Mouse (Mus musculus) hindbrain, embryonic 11.5 days (tissue): ENCODE measurements around the gene Opn4. TPM values are rescaled to one million over a fixed set of nuclear protein-coding genes. Genes with fewer than 3 reads are reported as not detected.
A peak's percentile ranks its signal among the peaks of the same experiment; 100 is the strongest.

Source experiments
- ATAC-seq: fragments of 200-750 bp; cut with Nextera tagmentation; 2 replicates; pipeline ENCODE4 v1.8.0; 2017; ENCODE audit warnings: mild to moderate bottlenecking, moderate TSS enrichment, moderate library complexity; ENCODE audit not compliant: low FRiP score
- DNase-seq: peaks from one replicate; pipeline ENCODE4 v3.0.0-alpha.2; 2015; ENCODE audit warnings: low spot score
- H3K27ac ChIP-seq: fragments of 300-500 bp; sonication (generic); 2 replicates; pipeline ENCODE4 v1.5.1; 2014; ENCODE audit warnings: mild to moderate bottlenecking, low read depth, low read length
- H3K27me3 ChIP-seq: fragments of 300-500 bp; sonication (generic); 2 replicates; pipeline ENCODE4 v1.6.1; 2014; ENCODE audit warnings: mild to moderate bottlenecking, low read length, moderate library complexity, mixed read lengths; ENCODE audit not compliant: control insufficient read depth, insufficient read depth
- H3K36me3 ChIP-seq: fragments of 300-500 bp; sonication (generic); 2 replicates; pipeline ENCODE4 v1.6.1; 2014; ENCODE audit warnings: mild to moderate bottlenecking, low read length, moderate library complexity, mixed read lengths; ENCODE audit not compliant: control insufficient read depth, insufficient read depth
- H3K4me1 ChIP-seq: fragments of 300-500 bp; sonication (generic); replicated peaks from 2 replicates; pipeline ENCODE4 v1.6.1; 2014; ENCODE audit warnings: low read length, mixed read lengths; ENCODE audit not compliant: control insufficient read depth, insufficient read depth
- H3K4me2 ChIP-seq: fragments of 300-500 bp; sonication (generic); replicated peaks from 2 replicates; pipeline ENCODE4 v1.6.1; 2014; ENCODE audit warnings: mild to moderate bottlenecking, low read depth, low read length
- H3K4me3 ChIP-seq: fragments of 300-500 bp; sonication (generic); 2 replicates; pipeline ENCODE4 v1.5.1; 2014; ENCODE audit warnings: low read depth, low read length
- H3K9ac ChIP-seq: fragments of 300-500 bp; sonication (generic); 2 replicates; pipeline ENCODE4 v1.6.1; 2014; ENCODE audit warnings: low read depth, low read length
- H3K9me3 ChIP-seq: fragments of 300-500 bp; sonication (generic); 2 replicates; pipeline ENCODE4 v1.6.1; 2016; ENCODE audit warnings: low read length; ENCODE audit not compliant: control insufficient read depth
- WGBS: fragments of 180-500 bp; shearing (Covaris S2); extraction: QIAGEN DNeasy Blood & Tissue Kit; methylation state at CpG from one replicate; pipeline ENCODE4 v1.1.7; 2014; 5-methylcytosine and 5-hydroxymethylcytosine counted together
- polyA plus RNA-seq: library from polyadenylated mRNA; unstranded; fragments of >200 nt; fragmentation: Nextera tagmentation; extraction: Ambion mirVana; gene quantifications from 2 replicates; pipeline ENCODE4 v1.2.1, GENCODE M21; 2014

Opn4 gene
- polyA plus RNA-seq, 1 experiment from 2014 or later: not detected

DNA sequence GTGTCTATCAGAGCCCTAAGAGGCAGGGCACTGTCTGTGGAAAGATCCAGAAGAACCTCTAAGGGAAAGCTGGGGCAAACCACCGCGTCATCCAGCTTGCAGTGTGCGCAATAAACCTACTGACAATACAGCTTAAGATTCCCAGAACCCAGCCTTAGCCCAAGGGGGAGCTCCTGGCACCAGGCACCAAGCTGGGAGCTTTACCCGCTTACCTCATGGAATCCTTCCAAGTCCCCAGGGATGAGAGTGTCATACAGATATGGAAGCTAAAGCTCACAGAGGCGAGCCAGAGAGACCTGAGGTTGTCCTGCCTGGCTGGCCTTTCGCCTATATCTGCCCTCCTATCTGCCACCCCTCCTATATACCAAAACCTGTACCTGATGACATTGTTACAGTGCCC, 56.3 kb downstream of the Opn4 start:
- H3K36me3 ChIP-seq: no peaks in the 10 kb centered on the region
- H3K4me1 ChIP-seq: peaks cover 2% of the 10 kb centered on the region; the same call in 1 of the 2 replicates
- ATAC-seq (no peak), DNase-seq (no peak)
- H3K4me2 ChIP-seq: no peak overlapping the region
- no peak overlapping the region for H3K27ac ChIP-seq
- no peaks in the 10 kb centered on the region; the same call in 1 of the 2 replicates for H3K27me3 ChIP-seq
- H3K4me3 ChIP-seq: no peak overlapping the region
- 79% methylated on average over 6 of the region's 6 CpGs for WGBS
- no peaks in the 10 kb centered on the region for H3K9me3 ChIP-seq
- no peak overlapping the region for H3K9ac ChIP-seq

DNA sequence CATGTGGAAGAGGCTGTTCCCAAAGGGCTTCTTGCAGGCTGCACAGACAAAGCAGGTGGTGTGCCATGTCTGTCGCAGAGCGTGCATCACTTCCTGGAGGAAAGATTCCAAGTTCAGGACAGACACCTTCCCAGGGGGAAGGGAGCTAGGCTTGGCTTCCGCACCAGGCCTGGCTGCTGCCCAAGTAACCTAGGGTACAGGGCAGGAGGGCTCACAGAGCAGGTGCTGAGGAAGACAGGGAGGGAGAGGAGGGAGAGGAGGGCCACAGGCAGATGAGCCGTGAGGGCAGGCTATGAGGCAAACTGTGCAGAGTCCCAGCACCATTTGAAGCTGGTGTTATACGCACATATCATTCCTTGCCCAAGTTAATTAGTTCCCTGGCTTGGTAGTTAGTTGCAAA, 58.0 kb downstream of the Opn4 start:
- DNase-seq (no peak), ATAC-seq (no peak)
- 91% methylated on average over 5 of the region's 5 CpGs for WGBS
- Histone ChIP-seq H3K9ac (no peak overlapping the region), H3K4me3 (no peak overlapping the region), H3K36me3 (no peaks in the 10 kb centered on the region), H3K9me3 (no peaks in the 10 kb centered on the region), H3K27ac (no peak overlapping the region), H3K27me3 (no peaks in the 10 kb centered on the region; the same call in 1 of the 2 replicates), H3K4me1 (no peaks in the 10 kb centered on the region), H3K4me2 (no peak overlapping the region)

DNA sequence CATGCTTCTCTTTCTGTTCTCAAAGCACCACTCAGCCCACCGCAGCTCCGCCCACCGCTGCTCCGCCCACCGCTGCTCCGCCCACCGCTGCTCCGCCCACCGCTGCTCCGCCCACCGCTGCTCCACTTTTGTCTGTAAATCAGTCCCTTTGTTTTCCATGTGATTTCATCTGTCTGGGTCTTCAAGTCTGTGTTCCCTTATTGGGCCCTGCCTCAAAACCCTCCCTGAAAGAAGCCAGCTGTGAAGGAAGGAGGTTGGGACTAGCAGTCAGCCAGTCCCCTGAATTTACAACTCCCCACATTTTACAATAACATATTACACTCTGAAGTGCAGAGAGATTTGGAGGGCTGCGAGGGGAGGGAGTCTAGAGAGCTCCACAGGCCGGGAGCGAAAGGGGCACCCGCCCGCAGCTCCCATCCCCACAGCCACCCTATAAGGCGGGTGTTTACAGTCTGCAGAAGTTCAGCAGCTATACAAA, 59.2 kb downstream of the Opn4 start:
- 14% methylated on average over 16 of the region's 17 CpGs for WGBS
- peak overlapping the region; percentile 14; the same call in 1 of the 2 replicates for H3K4me2 ChIP-seq
- H3K27ac ChIP-seq: no peak overlapping the region

More for the DNA sequence above, 59.2 kb downstream of the Opn4 start:
- DNase-seq (peak; percentile 29), ATAC-seq (peak; percentile 49)
- H3K36me3 ChIP-seq: no peaks in the 10 kb centered on the region
- H3K9ac ChIP-seq: no peak overlapping the region
- H3K4me3 ChIP-seq: no peak overlapping the region
- no peaks in the 10 kb centered on the region; the same call in 1 of the 2 replicates for H3K27me3 ChIP-seq
- no peaks in the 10 kb centered on the region for H3K4me1 ChIP-seq
- H3K9me3 ChIP-seq: no peaks in the 10 kb centered on the region

Other genes with a start within 250 kb of the Opn4 start
- not detected in 2 replicates for gene Fam25c, start 244.7 kb downstream of the Opn4 start, polyA plus RNA-seq
- gene Sncg, start 225.4 kb downstream of the Opn4 start, polyA plus RNA-seq: 123 and 152 TPM in 2 replicates
- 4.4 and 4.7 TPM in 2 replicates for gene Mmrn2, start 224.7 kb downstream of the Opn4 start, polyA plus RNA-seq
- 44.9 and 48.9 TPM in 2 replicates for gene Bmpr1a, start 96.8 kb downstream of the Opn4 start, polyA plus RNA-seq
- gene 9230112D13Rik, start 77.3 kb downstream of the Opn4 start, polyA plus RNA-seq: not detected in 2 replicates
- 0.28 and 0.29 TPM in 2 replicates for gene Ldb3, start 11.5 kb downstream of the Opn4 start, polyA plus RNA-seq
- gene Wapl, start 73.8 kb upstream of the Opn4 start, polyA plus RNA-seq: 33.2 and 38.7 TPM in 2 replicates
- 0.54 TPM in 2 replicates for gene Grid1, start 220.0 kb upstream of the Opn4 start, polyA plus RNA-seq